Mouse (Mus musculus) spleen, adult 10 weeks (tissue): Measurements from ENCODE around the gene S100a13. TPM values are rescaled to one million over a fixed set of nuclear protein-coding genes. Genes with fewer than 3 reads are reported as not detected.

Experiments used
- polyA plus RNA-seq: library from polyadenylated mRNA; stranded (reverse); fragments of 350-450 nt; fragmentation: Illumina TruSeq; extraction: RNeasy Lipid Tissue Mini Kit (QIAGEN cat#74804); gene quantifications from one replicate; pipeline ENCODE4 v1.2.3, GENCODE M21; 2015; ENCODE audit warnings: low replicate concordance; ENCODE audit not compliant: insufficient read depth

The S100a13 gene
- 60.2 TPM for polyA plus RNA-seq

DNA sequence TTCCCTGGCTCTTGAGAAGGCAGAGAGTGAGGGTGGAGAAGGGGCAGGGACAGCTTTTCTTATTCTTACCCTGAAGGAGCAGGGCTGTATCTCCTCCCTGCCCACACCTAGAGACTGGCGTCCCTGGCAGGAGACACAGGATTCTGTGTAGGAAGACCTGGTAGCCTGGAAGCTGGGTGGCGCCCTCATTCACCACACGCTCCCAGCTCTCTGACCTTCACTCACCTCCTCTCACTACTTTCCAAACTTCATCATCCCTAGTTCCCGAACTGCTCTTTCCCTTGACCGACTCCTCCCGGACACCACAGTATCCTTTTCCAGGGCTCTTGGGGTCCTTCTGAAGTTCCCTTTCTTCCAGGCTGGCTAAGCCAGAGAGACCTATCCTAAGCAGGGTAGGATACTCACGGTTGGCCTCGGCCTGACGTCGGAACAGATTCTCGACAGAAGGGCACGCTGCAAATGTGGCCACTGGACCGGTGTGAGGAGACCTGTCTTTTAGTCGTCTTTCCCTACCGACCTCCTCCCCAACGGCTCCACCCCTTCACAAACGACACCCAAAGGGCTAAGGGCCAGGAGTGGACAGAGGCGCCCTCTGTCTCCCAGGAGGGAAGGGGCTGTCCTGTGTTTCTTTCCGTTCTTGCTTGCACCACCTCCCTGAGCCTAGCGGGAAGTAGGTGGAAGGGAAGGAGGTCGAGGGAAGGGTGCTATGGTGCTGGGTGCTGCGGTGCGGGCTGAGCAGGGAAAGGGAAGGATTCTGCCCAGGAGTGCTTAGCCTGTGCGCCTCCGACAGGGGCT is at the start of gene S100a13, which contains the start of gene S100a1:
Gene S100a13 (plus strand): TSS at position 640 of the 795 bp plus-strand sequence.
Gene S100a1 (minus strand): TSS at position 597 of the 795 bp plus-strand sequence.

GRCm38 (mm10) chr3:90465686-90466310 is 48.4 kb upstream of the S100a13 start, which contains the start of gene Npr1:
Gene Npr1 (minus strand): TSS chr3:90465866.

GRCm38 (mm10) chr3:90475831-90476611 is 38.2 kb upstream of the S100a13 start, which contains the start of gene Ilf2:
Gene Ilf2 (plus strand): TSS chr3:90476126.

GRCm38 (mm10) chr3:90490696-90491256 is 23.5 kb upstream of the S100a13 start, which contains the start of gene Snapin:
Gene Snapin (minus strand): TSS chr3:90491033.

GRCm38 (mm10) chr3:90508950-90509746 is 5.1 kb upstream of the S100a13 start, which contains the start of gene Chtop:
Gene Chtop (minus strand): TSS chr3:90509498.

DNA sequence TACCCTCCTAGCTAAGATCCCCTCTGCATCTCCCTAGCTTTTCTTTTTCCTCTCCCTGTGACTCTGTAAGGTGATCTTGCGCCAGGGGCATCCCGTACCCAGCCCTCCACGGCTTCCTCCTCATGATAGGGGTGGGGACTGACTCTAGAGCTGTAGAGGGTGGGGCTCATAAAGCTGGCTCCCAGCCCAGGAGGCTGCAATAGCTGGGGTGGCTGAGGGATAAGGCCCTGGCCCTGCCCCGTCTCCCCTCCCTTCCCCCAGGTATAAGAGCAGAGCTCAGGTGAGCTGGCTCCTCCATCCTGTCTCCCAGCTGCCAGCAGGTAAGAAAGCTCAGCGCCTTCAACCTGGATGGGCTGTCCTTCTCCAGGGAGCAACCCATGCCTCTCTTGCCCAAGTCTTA is 12.3 kb downstream of the S100a13 start, which contains the start of gene S100a14:
Gene S100a14 (plus strand): TSS at position 277 of the 400 bp plus-strand sequence.

GRCm38 (mm10) chr3:90537141-90537904 is 23.1 kb downstream of the S100a13 start, which contains the start of gene S100a16:
Gene S100a16 (plus strand): TSS chr3:90537254.

GRCm38 (mm10) chr3:90560008-90560628 is 45.9 kb downstream of the S100a13 start, which contains the start of gene S100a3:
Gene S100a3 (plus strand): TSS chr3:90560578.

Other genes starting within 250 kb of the S100a13 start
- gene Dennd4b, start 249.2 kb upstream of the S100a13 start, polyA plus RNA-seq: 39.4 TPM
- gene Gatad2b, start 221.3 kb upstream of the S100a13 start, polyA plus RNA-seq: 33.2 TPM
- 3.6 TPM for gene Slc27a3, start 124.5 kb upstream of the S100a13 start, polyA plus RNA-seq
- 30.3 TPM for gene Ints3, start 80.8 kb upstream of the S100a13 start, polyA plus RNA-seq
- 11.0 TPM for gene Npr1, start 48.6 kb upstream of the S100a13 start, polyA plus RNA-seq
- gene Ilf2, start 38.3 kb upstream of the S100a13 start, polyA plus RNA-seq: 92.2 TPM
- 82.6 TPM for gene Snapin, start 23.4 kb upstream of the S100a13 start, polyA plus RNA-seq
- gene Chtop, start 4.9 kb upstream of the S100a13 start, polyA plus RNA-seq: 185 TPM
- gene S100a1, start within 50 bp of the S100a13 start, polyA plus RNA-seq: 21.1 TPM
- 0.93 TPM for gene S100a14, start 12.4 kb downstream of the S100a13 start, polyA plus RNA-seq
- gene S100a16, start 22.8 kb downstream of the S100a13 start, polyA plus RNA-seq: 14.6 TPM
- gene S100a3, start 46.1 kb downstream of the S100a13 start, polyA plus RNA-seq: 0.79 TPM
- not detected for gene S100a2, start 75.8 kb downstream of the S100a13 start, polyA plus RNA-seq
- gene Gm42674, start 87.5 kb downstream of the S100a13 start, polyA plus RNA-seq: not detected
- gene S100a4, start 89.3 kb downstream of the S100a13 start, polyA plus RNA-seq: 475 TPM
- gene S100a5, start 94.1 kb downstream of the S100a13 start, polyA plus RNA-seq: not detected
- gene S100a6, start 98.4 kb downstream of the S100a13 start, polyA plus RNA-seq: 257 TPM
- not detected for gene S100a7a, start 139.6 kb downstream of the S100a13 start, polyA plus RNA-seq
- 428 TPM for gene S100a8, start 154.5 kb downstream of the S100a13 start, polyA plus RNA-seq
- 552 TPM for gene S100a9, start 181.3 kb downstream of the S100a13 start, polyA plus RNA-seq
- gene Pglyrp4, start 212.5 kb downstream of the S100a13 start, polyA plus RNA-seq: not detected